Mouse (Mus musculus): ENCODE results near the gene Btbd19. TPM values are rescaled to one million over a fixed set of nuclear protein-coding genes. Genes with fewer than 3 reads are reported as not detected.

Gene Btbd19
- polyA plus RNA-seq, 1 experiment: 4.8 TPM

- Histone ChIP-seq H3K4me3 (ENCODE audit: insufficient read depth, low read length) (no peak overlapping the region), H3K27ac (ENCODE audit: insufficient read depth, low read depth, low read length) (no peak overlapping the region), H3K4me1 (ENCODE audit: control insufficient read depth, insufficient read depth, low read length) (peaks cover 36% of the 10 kb centered on the region)
- TF ChIP-seq POLR2A (IDR thresholded peaks at IDR 0.05; ENCODE audit: borderline replicate concordance, low read depth, low read length) (no peak), CTCF (IDR thresholded peaks at IDR 0.05; ENCODE audit: low read depth, low read length) (no peak)
Measured at GRCm38 (mm10) chr4:117127991-117128686, 2.6 kb upstream of the Btbd19 start.

GRCm38 (mm10) chr4:117126675-117127290 lies 1.3 kb upstream of the Btbd19 start, which contains the start of gene Tctex1d4:
Tctex1d4 (plus strand) TSS chr4:117126794.
- peak within 1 kb of the TSS; percentile 93 for H3K27ac ChIP-seq (ENCODE audit: insufficient read depth, low read depth, low read length)
- H3K4me3 ChIP-seq (ENCODE audit: insufficient read depth, low read length): peak within 1 kb of the TSS; percentile 23
- peak; percentile 32; the same call in 1 of the 2 replicates for TF ChIP-seq POLR2A (IDR thresholded peaks at IDR 0.05; ENCODE audit: borderline replicate concordance, low read depth, low read length)
- no peak for TF ChIP-seq CTCF (IDR thresholded peaks at IDR 0.05; ENCODE audit: low read depth, low read length)
- H3K4me1 ChIP-seq (ENCODE audit: control insufficient read depth, insufficient read depth, low read length): peaks cover 40% of the 10 kb centered on the region

GRCm38 (mm10) chr4:117125910-117126674 lies 567 bp upstream of the Btbd19 start:
- H3K27ac ChIP-seq (ENCODE audit: insufficient read depth, low read depth, low read length): peak overlapping the region; percentile 93
- H3K4me1 ChIP-seq (ENCODE audit: control insufficient read depth, insufficient read depth, low read length): peaks cover 44% of the 10 kb centered on the region
- TF ChIP-seq POLR2A (IDR thresholded peaks at IDR 0.05; ENCODE audit: borderline replicate concordance, low read depth, low read length) (no peak), CTCF (IDR thresholded peaks at IDR 0.05; ENCODE audit: low read depth, low read length) (no peak)
- peak overlapping the region; percentile 23 for H3K4me3 ChIP-seq (ENCODE audit: insufficient read depth, low read length)

GRCm38 (mm10) chr4:117124518-117125347 lies 792 bp downstream of the Btbd19 start:
- Histone ChIP-seq H3K27ac (ENCODE audit: insufficient read depth, low read depth, low read length) (peak overlapping the region; percentile 93), H3K4me3 (ENCODE audit: insufficient read depth, low read length) (peak overlapping the region; percentile 54), H3K4me1 (ENCODE audit: control insufficient read depth, insufficient read depth, low read length) (peaks cover 49% of the 10 kb centered on the region)
- no peak for TF ChIP-seq POLR2A (IDR thresholded peaks at IDR 0.05; ENCODE audit: borderline replicate concordance, low read depth, low read length)
- TF ChIP-seq CTCF (IDR thresholded peaks at IDR 0.05; ENCODE audit: low read depth, low read length): no peak

- peak overlapping the region; percentile 54 for H3K4me3 ChIP-seq (ENCODE audit: insufficient read depth, low read length)
- peak overlapping the region; percentile 93 for H3K27ac ChIP-seq (ENCODE audit: insufficient read depth, low read depth, low read length)
- TF ChIP-seq POLR2A (IDR thresholded peaks at IDR 0.05; ENCODE audit: borderline replicate concordance, low read depth, low read length): no peak
- no peak for TF ChIP-seq CTCF (IDR thresholded peaks at IDR 0.05; ENCODE audit: low read depth, low read length)
- peaks cover 51% of the 10 kb centered on the region for H3K4me1 ChIP-seq (ENCODE audit: control insufficient read depth, insufficient read depth, low read length)
Measured at GRCm38 (mm10) chr4:117124218-117124517, 1.4 kb downstream of the Btbd19 start.

GRCm38 (mm10) chr4:117123546-117124217 lies 1.8 kb downstream of the Btbd19 start:
- Histone ChIP-seq H3K27ac (ENCODE audit: insufficient read depth, low read depth, low read length) (peak overlapping the region; percentile 93), H3K4me3 (ENCODE audit: insufficient read depth, low read length) (no peak overlapping the region), H3K4me1 (ENCODE audit: control insufficient read depth, insufficient read depth, low read length) (peaks cover 51% of the 10 kb centered on the region)
- TF ChIP-seq POLR2A (IDR thresholded peaks at IDR 0.05; ENCODE audit: borderline replicate concordance, low read depth, low read length): no peak
- no peak for TF ChIP-seq CTCF (IDR thresholded peaks at IDR 0.05; ENCODE audit: low read depth, low read length)

- no peak for TF ChIP-seq POLR2A (IDR thresholded peaks at IDR 0.05; ENCODE audit: borderline replicate concordance, low read depth, low read length)
- no peak overlapping the region for H3K27ac ChIP-seq (ENCODE audit: insufficient read depth, low read depth, low read length)
- peaks cover 49% of the 10 kb centered on the region for H3K4me1 ChIP-seq (ENCODE audit: control insufficient read depth, insufficient read depth, low read length)
- H3K4me3 ChIP-seq (ENCODE audit: insufficient read depth, low read length): no peak overlapping the region
Measured at GRCm38 (mm10) chr4:117122209-117122608, 3.3 kb downstream of the Btbd19 start.

GRCm38 (mm10) chr4:117120445-117121414 lies 4.8 kb downstream of the Btbd19 start:
- peak; percentile 74 for TF ChIP-seq CTCF (IDR thresholded peaks at IDR 0.05; ENCODE audit: low read depth, low read length)
- no peak for TF ChIP-seq POLR2A (IDR thresholded peaks at IDR 0.05; ENCODE audit: borderline replicate concordance, low read depth, low read length)
- Histone ChIP-seq H3K27ac (ENCODE audit: insufficient read depth, low read depth, low read length) (peak overlapping the region; percentile 69), H3K4me1 (ENCODE audit: control insufficient read depth, insufficient read depth, low read length) (peaks cover 40% of the 10 kb centered on the region), H3K4me3 (ENCODE audit: insufficient read depth, low read length) (peak overlapping the region; percentile 82)

All from bone marrow macrophage, adult 2 months (primary cell).